Mouse (Mus musculus) liver (tissue): ENCODE measurements at regions not wholly inside any gene's neighbourhood (a gene's known extent, or its start where the extent isn't known, plus 50 kb on each side); places are given as distances from the start of the nearest gene placed in this dataset.

Source experiments
- DNase-seq: peaks from one replicate; pipeline ENCODE4 v3.0.0-alpha.2; 2020; ENCODE audit warnings: mixed read lengths

DNA sequence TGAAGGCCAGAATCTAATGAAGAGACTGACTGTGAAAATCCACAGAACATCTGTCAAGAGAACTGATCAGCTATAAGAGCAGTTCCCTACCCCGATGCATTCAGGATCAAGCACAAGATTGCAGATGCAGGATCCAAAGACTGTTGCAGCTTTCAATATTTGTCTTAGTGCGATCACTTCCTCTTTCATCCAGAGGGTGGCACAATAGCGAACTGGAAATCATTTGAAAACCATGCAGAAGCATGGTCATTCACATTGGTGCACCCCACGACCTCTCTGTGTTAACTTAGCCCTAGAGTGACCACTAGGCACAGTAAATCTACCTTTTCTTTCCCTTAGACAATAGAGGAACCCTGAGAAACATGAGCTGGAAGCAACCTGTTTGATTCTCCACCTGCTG, 55.8 kb upstream of the Pak3 start:
- DNase-seq = no peak

DNA sequence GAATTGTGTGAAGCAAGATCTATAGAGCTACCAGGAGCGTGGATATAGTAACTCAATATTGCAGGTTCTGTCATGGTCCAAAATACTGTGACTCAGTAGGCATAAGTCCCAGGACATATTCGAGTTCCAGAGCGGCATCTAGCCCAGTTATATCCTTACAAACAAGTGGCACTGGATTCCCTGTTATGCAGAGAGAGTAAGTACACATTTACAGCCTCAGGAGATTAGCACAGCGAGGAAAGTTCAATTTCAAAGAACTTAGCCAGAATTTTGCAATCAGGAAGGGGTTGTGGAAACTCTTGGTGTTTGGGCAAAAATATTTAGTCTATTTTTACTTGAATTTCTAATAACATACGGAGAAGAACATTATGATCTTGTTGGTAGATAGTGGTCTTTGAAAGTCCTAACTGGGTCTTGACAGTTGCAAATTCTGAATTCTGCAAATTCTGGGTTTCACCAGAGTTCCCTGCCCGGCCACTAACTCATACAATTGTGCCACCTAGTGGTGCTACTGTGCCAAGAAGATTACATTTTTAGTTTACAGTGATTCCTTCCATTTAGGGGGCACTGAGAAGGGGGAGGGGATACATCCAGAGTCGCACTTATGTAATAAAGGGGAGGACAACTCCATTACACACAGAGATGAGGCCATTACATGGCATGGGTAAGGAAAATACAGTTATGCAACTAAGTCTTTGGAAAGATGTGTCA, 54.7 kb upstream of the Chrdl1 start:
- no peak for DNase-seq

DNA sequence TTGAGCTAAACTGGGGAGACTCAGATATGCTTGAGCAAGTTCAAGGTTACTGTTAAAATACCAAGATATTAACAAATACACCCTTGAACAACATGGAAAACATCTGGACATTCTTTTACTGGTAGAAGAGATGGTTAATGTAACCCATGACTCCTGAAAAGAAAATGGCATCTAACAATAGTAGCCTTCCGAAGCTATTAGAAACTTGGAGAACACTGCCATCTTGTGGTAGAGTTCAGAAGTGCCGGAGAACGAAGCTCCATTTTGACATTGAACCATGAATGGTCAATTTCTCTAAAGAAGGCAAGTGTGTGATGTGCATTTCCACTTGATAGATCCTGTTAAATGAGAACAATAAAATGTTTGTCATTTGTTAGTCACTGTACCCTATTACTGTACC, 50.5 kb upstream of the Chrdl1 start:
- DNase-seq = peak; percentile 8
